Mouse (Mus musculus) lung, adult 2 months (tissue): Measurements from ENCODE around the gene Jmy.

Source experiments
- CTCF ChIP-seq: fragments of 200-500 bp; IDR thresholded peaks from 2 replicates; pipeline ENCODE4 v1.5.1; 2011; ENCODE audit warnings: mild to moderate bottlenecking, low read length, control low read depth; ENCODE audit not compliant: insufficient read depth
- POLR2A ChIP-seq: fragments of 200-500 bp; IDR thresholded peaks from 2 replicates; pipeline ENCODE4 v1.6.1; 2011; ENCODE audit warnings: low read depth, mild to moderate bottlenecking, control low read depth, low read length, borderline replicate concordance; ENCODE audit errors: extremely low read depth

GRCm38 (mm10) chr13:93429205-93429604, 70.4 kb downstream of the Jmy start:
- no peak for TF ChIP-seq POLR2A
- no peak for TF ChIP-seq CTCF
